Mouse (Mus musculus) liver, embryonic 15.5 days (tissue): Measurements from ENCODE around the gene Zbtb20. TPM values are rescaled to one million over a fixed set of nuclear protein-coding genes. Genes with fewer than 3 reads are reported as not detected.

Source experiments
- ATAC-seq: fragments of 200-750 bp; cut with Nextera tagmentation; 2 replicates; pipeline ENCODE4 v1.8.0; 2017; ENCODE audit warnings: moderate number of reproducible peaks, mild to moderate bottlenecking, moderate library complexity; ENCODE audit not compliant: insufficient read depth
- H3K27ac ChIP-seq: fragments of 300-500 bp; sonication (generic); replicated peaks from 2 replicates; pipeline ENCODE4 v1.5.1; 2015; ENCODE audit warnings: mild to moderate bottlenecking, inconsistent platforms
- H3K27me3 ChIP-seq: fragments of 300-500 bp; sonication (generic); 2 replicates; pipeline ENCODE4 v1.6.1; 2015; ENCODE audit warnings: mild to moderate bottlenecking, inconsistent platforms
- H3K36me3 ChIP-seq: fragments of 300-500 bp; sonication (generic); replicated peaks from 2 replicates; pipeline ENCODE4 v1.6.1; 2015; ENCODE audit warnings: moderate library complexity, mild to moderate bottlenecking, inconsistent platforms
- H3K4me1 ChIP-seq: fragments of 300-500 bp; sonication (generic); replicated peaks from 2 replicates; pipeline ENCODE4 v1.6.1; 2015; ENCODE audit warnings: inconsistent platforms
- H3K4me2 ChIP-seq: fragments of 300-500 bp; sonication (generic); 2 replicates; pipeline ENCODE4 v1.6.1; 2015; ENCODE audit warnings: moderate library complexity, mild to moderate bottlenecking, inconsistent platforms
- H3K4me3 ChIP-seq: fragments of 300-500 bp; sonication (generic); replicated peaks from 2 replicates; pipeline ENCODE4 v1.5.1; 2015; ENCODE audit warnings: mild to moderate bottlenecking, inconsistent platforms
- H3K9ac ChIP-seq: fragments of 300-500 bp; sonication (generic); 2 replicates; pipeline ENCODE4 v1.6.1; 2015; ENCODE audit warnings: moderate library complexity, mild to moderate bottlenecking, inconsistent platforms
- H3K9me3 ChIP-seq: fragments of 300-500 bp; sonication (generic); replicated peaks from 2 replicates; pipeline ENCODE4 v1.6.1; 2016; ENCODE audit warnings: inconsistent platforms
- WGBS: fragments of 180-500 bp; shearing (Covaris S2); methylation state at CpG from one replicate; pipeline ENCODE4 v1.1.7; 2015; ENCODE audit warnings: mixed read lengths; ENCODE audit not compliant: insufficient replicate concordance; 5-methylcytosine and 5-hydroxymethylcytosine counted together
- polyA plus RNA-seq: library from polyadenylated mRNA; unstranded; fragments of >200 nt; fragmentation: Nextera tagmentation; extraction: Ambion mirVana; gene quantifications from 2 replicates; pipeline ENCODE4 v1.2.1, GENCODE M21; 2015

Gene Zbtb20
- polyA plus RNA-seq, 1 experiment from 2014 or later, result 5.1 TPM

DNA sequence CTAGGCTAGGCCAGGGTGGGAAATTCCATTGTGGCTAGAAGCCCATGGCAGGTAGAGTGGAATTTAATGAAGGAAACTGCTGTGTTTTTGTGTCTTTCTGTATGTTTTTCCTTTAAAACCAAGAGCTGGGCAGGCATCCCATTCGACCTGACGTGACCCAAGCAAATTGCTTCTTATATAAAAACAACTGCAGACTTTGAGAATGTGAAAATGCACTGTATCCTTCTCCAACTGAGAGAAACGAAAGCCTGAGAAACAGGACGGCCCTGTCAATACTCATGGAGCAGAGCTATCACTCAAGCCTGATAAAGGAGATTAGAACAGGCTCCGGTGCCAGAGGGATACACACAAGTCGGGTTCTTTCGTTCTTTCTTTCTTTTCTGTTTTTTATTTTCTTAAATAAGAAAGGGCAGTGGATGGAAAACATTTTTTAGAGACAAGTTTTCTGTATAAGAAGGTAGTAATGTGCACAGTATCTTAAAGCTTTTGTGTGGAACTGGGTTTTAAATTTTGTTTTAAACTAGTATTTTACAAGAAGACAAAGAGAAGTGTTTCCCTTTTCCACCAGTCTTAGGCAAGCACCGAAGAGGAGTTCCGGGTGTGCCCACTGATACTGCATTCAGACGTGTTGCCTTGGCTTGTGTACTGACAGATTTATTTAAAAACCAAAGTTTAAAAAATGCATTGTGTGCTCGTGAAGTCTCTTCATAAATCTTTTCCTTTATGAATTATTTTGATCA is 458.9 kb downstream of the Zbtb20 start:
- H3K4me2 ChIP-seq, result no peak overlapping the region
- no peak for ATAC-seq
- no peaks in the 10 kb centered on the region for H3K27me3 ChIP-seq
- H3K9me3 ChIP-seq, result no peaks in the 10 kb centered on the region
- no peaks in the 10 kb centered on the region for H3K4me1 ChIP-seq
- H3K4me3 ChIP-seq, result no peak overlapping the region
- WGBS, result 44% methylated on average over 11 of the region's 11 CpGs
- H3K27ac ChIP-seq, result no peak overlapping the region
- H3K36me3 ChIP-seq, result no peaks in the 10 kb centered on the region
- no peak overlapping the region for H3K9ac ChIP-seq

DNA sequence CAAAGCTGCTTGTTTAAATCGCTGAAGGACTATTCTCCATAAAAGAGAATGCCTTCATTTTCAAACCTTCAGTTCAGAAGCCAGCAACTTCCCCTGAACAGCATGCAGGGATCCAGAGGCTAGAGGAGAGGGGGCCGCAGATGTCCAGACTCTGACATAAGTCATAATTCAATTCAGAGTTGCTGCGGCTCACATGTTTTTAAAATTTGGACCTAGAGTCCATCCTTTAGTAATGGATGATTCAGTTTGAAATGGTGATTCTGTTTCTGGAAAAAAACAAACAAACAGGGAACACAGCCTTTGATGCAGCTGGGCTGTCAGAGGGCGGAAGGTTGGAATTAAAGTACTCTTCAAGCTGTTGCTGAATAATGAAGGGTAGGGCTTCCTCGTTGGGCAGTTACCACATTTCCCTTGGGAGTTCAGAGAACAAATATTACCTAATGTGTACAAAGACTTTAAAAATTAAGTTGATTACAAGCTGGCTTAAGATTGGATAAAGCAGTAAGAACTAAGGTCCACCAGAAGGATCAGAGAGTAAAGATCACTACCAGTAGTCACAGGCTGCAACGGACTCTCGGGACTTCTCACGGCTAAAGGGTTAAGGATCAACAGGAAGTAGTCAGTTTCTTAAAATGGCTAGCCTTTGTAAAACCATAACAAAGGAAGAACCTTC is 459.6 kb downstream of the Zbtb20 start:
- WGBS, result 53% methylated on average over 8 of the region's 8 CpGs
- H3K36me3 ChIP-seq, result no peaks in the 10 kb centered on the region
- H3K9ac ChIP-seq, result no peak overlapping the region
- H3K9me3 ChIP-seq, result no peaks in the 10 kb centered on the region
- no peak overlapping the region for H3K27ac ChIP-seq
- H3K4me3 ChIP-seq, result no peak overlapping the region
- no peak for ATAC-seq
- H3K4me1 ChIP-seq, result no peaks in the 10 kb centered on the region
- no peak overlapping the region for H3K4me2 ChIP-seq
- no peaks in the 10 kb centered on the region for H3K27me3 ChIP-seq

DNA sequence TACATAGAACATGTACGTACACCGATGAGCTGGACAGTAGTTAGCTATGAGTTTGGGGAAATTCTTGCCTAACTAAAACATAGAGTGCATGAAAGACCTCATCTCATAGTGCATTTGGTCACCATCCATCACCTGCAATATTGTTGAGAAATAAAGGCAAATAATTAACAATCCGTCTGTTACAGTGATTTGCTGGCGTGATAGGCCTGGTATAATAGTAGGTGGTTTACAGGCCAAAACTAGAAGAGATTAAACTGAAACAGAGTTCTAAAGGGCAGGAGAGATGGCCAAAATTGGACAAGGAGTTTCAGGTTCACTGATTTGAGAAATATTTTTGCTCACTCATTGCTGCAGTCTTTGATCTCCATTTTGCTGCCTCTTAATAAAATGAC is 460.1 kb downstream of the Zbtb20 start:
- WGBS, result 56% methylated on average over 4 of the region's 4 CpGs

DNA sequence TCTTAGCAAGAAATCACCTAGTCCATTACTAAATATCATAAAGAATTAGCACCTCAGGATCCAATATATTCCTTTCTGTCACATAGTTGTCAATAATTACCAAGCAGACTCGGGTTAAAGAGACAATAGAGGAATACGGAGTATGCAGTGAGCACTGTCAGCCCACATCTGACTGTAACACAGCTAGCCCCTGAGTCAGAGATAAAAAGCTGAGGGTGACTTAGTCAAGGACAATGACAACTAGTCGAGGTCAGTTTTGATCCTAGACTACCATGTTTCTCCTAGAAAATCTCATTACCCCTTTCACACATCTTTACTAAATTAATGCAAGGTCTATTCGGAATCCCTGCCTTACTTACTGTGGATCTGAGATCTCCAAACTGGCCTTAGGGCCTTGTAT is 465.0 kb downstream of the Zbtb20 start:
- Histone ChIP-seq H3K9me3 (no peaks in the 10 kb centered on the region), H3K4me3 (no peak overlapping the region), H3K4me1 (no peaks in the 10 kb centered on the region), H3K36me3 (no peaks in the 10 kb centered on the region), H3K9ac (no peak overlapping the region), H3K4me2 (no peak overlapping the region), H3K27ac (no peak overlapping the region), H3K27me3 (no peaks in the 10 kb centered on the region)
- WGBS, result 58% methylated on average over 4 of the region's 4 CpGs
- no peak for ATAC-seq

More for the DNA sequence above, 460.1 kb downstream of the Zbtb20 start:
- H3K4me2 ChIP-seq, result no peak overlapping the region
- no peak for ATAC-seq
- H3K4me1 ChIP-seq, result no peaks in the 10 kb centered on the region
- no peaks in the 10 kb centered on the region for H3K27me3 ChIP-seq
- no peak overlapping the region for H3K9ac ChIP-seq
- H3K4me3 ChIP-seq, result no peak overlapping the region
- no peak overlapping the region for H3K27ac ChIP-seq
- H3K36me3 ChIP-seq, result no peaks in the 10 kb centered on the region
- H3K9me3 ChIP-seq, result no peaks in the 10 kb centered on the region

DNA sequence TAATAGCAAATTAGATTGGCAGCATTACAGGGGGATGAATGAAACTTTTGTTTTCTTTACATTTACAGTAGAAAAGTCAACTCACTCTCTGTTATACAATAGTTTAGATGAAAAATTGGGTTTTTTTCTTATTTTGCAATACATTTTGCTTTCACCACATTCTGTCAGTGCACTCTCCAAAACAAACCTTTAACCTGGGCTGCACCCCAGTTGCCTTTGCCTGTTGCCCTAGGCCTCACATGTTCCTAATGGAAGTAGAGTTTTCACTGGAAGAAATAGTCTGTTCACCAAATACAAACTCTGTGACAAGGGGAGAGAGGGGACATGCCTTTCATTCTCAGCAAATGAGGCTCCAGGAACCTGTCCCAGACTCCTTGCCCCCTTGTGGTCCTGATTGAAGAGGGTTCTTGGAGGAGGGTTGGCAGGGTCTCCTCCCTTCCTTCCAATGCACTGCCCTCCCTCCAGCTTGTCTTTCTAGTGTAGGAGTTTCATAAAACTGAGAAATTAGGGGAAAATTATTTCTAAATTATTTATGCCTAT is 466.3 kb downstream of the Zbtb20 start:
- no peaks in the 10 kb centered on the region for H3K4me1 ChIP-seq
- H3K4me2 ChIP-seq, result no peak overlapping the region
- H3K27ac ChIP-seq, result no peak overlapping the region
- no peaks in the 10 kb centered on the region for H3K9me3 ChIP-seq
- H3K4me3 ChIP-seq, result no peak overlapping the region
- H3K9ac ChIP-seq, result no peak overlapping the region
- ATAC-seq, result no peak
- no peaks in the 10 kb centered on the region for H3K27me3 ChIP-seq
- H3K36me3 ChIP-seq, result no peaks in the 10 kb centered on the region

DNA sequence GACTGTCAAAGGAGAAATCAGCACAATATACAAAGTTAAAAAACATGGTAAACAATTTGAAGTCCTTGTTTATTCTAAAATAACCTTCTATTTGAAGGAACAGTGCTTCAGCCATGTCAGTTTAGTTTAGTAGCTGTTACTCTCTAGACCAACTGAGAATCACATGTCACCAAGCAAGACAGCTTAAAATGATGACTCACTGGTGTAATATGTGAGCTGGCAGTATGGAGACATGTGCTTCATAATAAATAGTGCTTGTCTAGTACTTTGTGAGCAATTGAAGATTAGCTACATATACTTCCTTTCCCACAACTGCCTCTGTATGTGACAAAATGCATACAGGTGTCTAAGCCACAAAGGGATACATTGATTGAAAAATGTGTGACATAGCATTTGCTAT is 470.4 kb downstream of the Zbtb20 start:
- no peak for ATAC-seq
- Histone ChIP-seq H3K9me3 (no peaks in the 10 kb centered on the region), H3K4me2 (no peak overlapping the region), H3K4me1 (no peaks in the 10 kb centered on the region), H3K4me3 (no peak overlapping the region), H3K9ac (no peak overlapping the region), H3K36me3 (no peaks in the 10 kb centered on the region), H3K27me3 (no peaks in the 10 kb centered on the region), H3K27ac (no peak overlapping the region)

DNA sequence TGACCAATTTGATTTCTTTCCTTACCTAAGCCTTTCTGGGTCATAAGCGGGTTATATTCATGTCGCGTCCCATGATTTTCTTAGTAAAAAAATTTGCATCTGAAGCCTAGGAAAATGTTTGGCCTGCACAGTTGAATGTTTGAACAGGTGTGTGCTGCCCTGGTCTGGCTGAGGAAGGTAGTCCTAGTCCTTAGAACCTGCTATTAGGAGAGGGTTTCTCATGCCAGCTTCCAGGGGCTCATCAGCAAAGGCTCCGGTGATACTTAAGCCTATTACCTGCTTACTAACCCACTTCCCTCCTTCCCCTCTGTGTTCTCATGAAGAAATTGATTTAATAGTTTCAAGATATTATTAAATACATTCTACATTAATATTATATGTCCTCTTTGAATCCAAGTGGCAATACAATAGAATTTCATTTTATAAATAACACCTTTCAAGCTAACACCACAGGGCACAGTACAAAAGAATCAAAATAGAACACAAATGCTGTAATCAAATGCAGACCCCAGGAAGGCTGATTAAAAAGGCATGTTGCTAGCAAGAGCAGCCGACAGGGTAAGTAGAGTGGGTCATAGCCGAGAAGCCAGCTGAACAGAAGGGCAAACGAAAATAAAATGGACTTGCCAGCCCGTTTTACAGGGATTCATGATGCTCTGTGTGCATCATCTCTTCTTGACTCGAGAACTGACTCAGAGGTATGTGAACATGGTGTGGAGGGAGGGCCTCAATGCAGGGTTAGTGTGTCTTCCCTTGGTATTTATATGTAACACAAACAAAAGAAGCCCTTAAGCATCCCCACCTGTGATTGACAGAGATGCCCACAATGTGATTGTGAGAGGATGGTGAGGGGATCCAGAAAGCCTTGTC is 480.3 kb downstream of the Zbtb20 start:
- H3K36me3 ChIP-seq, result no peaks in the 10 kb centered on the region
- WGBS, result 68% methylated on average over 9 of the region's 9 CpGs
- no peaks in the 10 kb centered on the region for H3K9me3 ChIP-seq
- no peak overlapping the region for H3K9ac ChIP-seq
- H3K4me3 ChIP-seq, result no peak overlapping the region
- ATAC-seq, result no peak
- no peak overlapping the region for H3K27ac ChIP-seq
- no peaks in the 10 kb centered on the region for H3K4me1 ChIP-seq
- no peak overlapping the region for H3K4me2 ChIP-seq
- no peaks in the 10 kb centered on the region for H3K27me3 ChIP-seq

DNA sequence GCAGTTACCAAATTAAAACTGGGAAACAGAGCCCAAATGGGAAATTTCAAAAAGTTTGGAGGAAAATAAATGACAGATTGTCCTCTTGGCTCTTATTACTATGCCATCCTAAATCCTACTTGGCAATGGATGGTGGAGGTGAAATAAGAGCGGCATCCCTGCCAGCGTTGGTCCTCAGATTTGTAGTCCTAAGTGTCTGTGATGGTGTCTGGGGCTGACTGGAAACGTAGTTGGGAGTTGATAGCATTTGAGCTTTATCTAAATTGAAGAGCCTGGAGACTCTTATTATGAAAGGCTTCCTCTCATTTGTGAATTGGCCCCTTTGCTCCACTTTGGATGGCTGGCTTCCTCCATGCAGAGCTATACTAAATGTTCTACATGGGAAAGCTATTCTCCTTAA is 483.9 kb downstream of the Zbtb20 start:
- Histone ChIP-seq H3K4me3 (no peak overlapping the region), H3K27me3 (no peaks in the 10 kb centered on the region), H3K9me3 (no peaks in the 10 kb centered on the region), H3K27ac (no peak overlapping the region), H3K4me2 (no peak overlapping the region), H3K36me3 (no peaks in the 10 kb centered on the region), H3K9ac (no peak overlapping the region), H3K4me1 (no peaks in the 10 kb centered on the region)
- WGBS, result 69% methylated on average over 3 of the region's 3 CpGs
- no peak for ATAC-seq

DNA sequence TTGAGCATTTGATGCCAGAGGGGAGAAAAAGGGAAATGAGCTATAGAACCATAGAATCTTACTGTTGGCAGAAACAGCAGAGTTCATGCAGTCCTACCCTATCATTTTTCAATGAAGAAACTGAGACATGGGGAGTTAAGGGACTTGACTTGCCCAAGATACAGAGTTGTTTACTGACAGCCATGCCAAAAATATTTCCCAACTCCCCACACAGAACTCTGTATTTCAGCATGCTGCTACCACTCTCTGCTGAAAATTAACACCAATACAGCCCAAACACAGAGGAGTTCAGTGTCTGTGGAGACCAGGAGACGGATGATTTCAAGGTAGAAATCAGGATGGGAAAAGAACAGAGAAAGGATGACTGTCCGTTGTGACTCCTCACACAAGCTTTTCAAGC is 484.4 kb downstream of the Zbtb20 start:
- Histone ChIP-seq H3K4me2 (no peak overlapping the region), H3K9ac (no peak overlapping the region), H3K36me3 (no peaks in the 10 kb centered on the region), H3K9me3 (no peaks in the 10 kb centered on the region), H3K4me3 (no peak overlapping the region), H3K27ac (no peak overlapping the region), H3K27me3 (no peaks in the 10 kb centered on the region), H3K4me1 (no peaks in the 10 kb centered on the region)
- ATAC-seq, result no peak
- WGBS, result 68% methylated on average over 2 of the region's 2 CpGs

DNA sequence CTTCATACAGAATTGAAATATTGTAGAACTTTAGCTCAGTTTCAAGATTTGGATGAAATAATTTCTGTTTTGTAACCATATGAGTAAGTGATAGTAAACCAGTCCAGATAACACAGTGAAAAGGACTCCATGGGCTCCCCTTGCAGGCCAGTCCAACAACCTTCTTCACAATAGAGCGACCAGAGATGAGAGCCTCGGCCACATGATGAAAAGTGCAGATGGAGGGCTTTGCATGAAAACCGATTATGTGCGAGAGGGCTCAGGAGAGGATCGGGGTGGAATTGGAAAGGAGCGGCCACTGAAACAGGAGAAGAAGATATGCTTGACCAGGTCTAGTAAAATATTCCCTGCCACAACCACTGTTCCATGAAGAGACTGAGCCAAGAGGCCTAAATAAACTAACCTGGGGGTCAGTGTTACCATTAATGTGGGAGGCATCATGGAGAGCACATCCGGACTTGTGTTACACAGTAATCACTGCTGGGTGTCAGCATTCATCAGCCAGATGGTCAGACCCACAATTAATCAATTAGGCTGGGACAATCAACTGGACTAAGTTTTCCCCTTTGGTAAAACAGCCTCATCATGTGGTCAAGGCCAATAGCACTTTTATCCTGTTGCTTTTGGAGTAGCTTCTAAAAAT is 485.3 kb downstream of the Zbtb20 start:
- no peak overlapping the region for H3K4me2 ChIP-seq
- no peak overlapping the region for H3K4me3 ChIP-seq
- no peak for ATAC-seq
- no peak overlapping the region for H3K9ac ChIP-seq
- no peaks in the 10 kb centered on the region for H3K27me3 ChIP-seq
- WGBS, result 68% methylated on average over 7 of the region's 7 CpGs
- H3K36me3 ChIP-seq, result no peaks in the 10 kb centered on the region
- H3K4me1 ChIP-seq, result no peaks in the 10 kb centered on the region
- H3K27ac ChIP-seq, result no peak overlapping the region
- no peaks in the 10 kb centered on the region for H3K9me3 ChIP-seq
